7 mouse cellular contexts compared by ENCODE assay signal in the genomic region with DNA sequence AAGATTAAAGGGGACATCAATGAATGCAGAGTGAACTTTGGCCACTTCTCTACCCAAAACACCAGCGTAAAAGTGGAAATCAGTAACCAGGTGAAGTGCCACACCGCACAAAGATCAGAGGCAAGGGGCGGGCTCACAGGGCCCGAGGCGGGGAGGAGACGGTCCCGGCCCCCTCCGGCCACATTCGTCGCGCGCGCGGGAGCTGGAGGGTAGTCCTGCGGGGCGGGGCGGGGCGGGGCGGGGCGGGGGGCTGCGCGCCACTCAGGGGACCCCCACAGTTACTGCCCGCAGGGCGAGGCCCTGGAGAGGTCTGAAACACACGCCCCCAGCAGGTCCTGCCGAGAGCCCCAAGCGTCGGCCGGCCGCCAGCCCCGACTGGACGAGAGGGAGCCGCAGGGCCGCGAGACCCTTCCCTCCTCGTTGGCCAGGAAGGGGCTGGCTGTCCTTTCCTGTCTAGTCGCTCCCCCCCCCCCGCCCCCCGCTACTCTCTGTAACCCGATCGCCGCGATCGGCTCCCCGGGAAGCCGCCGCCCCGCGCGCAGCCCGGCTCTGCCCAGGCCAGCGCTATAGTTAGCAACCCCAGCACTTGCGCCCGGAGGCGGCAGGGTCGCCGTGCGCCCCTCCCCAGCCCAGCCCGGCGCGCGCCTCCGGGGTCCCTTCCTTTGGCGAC. TPM values are rescaled to one million over a fixed set of nuclear protein-coding genes. Genes with fewer than 3 reads are reported as not detected.
DNase-seq lines count a peak whose midpoint lies in the region; ATAC-seq lines count a peak whose summit lies in the region.

No protein-coding gene starts in this region.

- no peaks in the 10 kb centered on the region for H3K36me3 ChIP-seq in forebrain, embryonic 13.5 days (ENCODE audit: poor library complexity, severe bottlenecking)
- no peaks in the 10 kb centered on the region for H3K36me3 ChIP-seq in limb, embryonic 12.5 days
- no peaks in the 10 kb centered on the region for H3K36me3 ChIP-seq in midbrain, embryonic 12.5 days

- intact Hi-C loops in heart, postnatal 36 days (cut with DNase I): loop anchor here (2.0 kb wide), 4 partner anchors 39 to 439 kb away; no protein-coding TSS in a partner anchor

- WGBS in forebrain, embryonic 13.5 days: under 1% methylated on average over 42 of the region's 64 CpGs
- under 1% methylated on average over 36 of the region's 64 CpGs for WGBS in limb, embryonic 12.5 days
- WGBS in midbrain, embryonic 12.5 days: 1% methylated on average over 56 of the region's 64 CpGs

- peak; percentile 33 for DNase-seq in ES-CJ7 (ENCODE audit: low read depth, low spot score)
- peak; percentile 61 for DNase-seq in adrenal gland, adult 18-20 months (ENCODE audit: low spot score in 2 of 2)
- peak; percentile 62 to 70 for DNase-seq in heart, postnatal 36 days
- peak; percentile 5 to 18 for DNase-seq in thymus, postnatal 36 days

- peak overlapping the region; percentile 71 for H3K9ac ChIP-seq in forebrain, embryonic 13.5 days
- peak overlapping the region; percentile 91 for H3K9ac ChIP-seq in limb, embryonic 12.5 days (replicated peaks)
- H3K9ac ChIP-seq in midbrain, embryonic 12.5 days (replicated peaks): peak overlapping the region; percentile 60

- peak overlapping the region; percentile 74 for H3K27ac ChIP-seq in forebrain, embryonic 13.5 days
- peak overlapping the region; percentile 98 for H3K27ac ChIP-seq in limb, embryonic 12.5 days
- H3K27ac ChIP-seq in midbrain, embryonic 12.5 days (replicated peaks): peak overlapping the region; percentile 81

- H3K4me2 ChIP-seq in forebrain, embryonic 13.5 days: peak overlapping the region; percentile 86
- H3K4me2 ChIP-seq in limb, embryonic 12.5 days: peak overlapping the region; percentile 65
- peak overlapping the region; percentile 82 for H3K4me2 ChIP-seq in midbrain, embryonic 12.5 days (replicated peaks)

- peak; percentile 81 for ATAC-seq in forebrain, embryonic 13.5 days
- peak; percentile 89 for ATAC-seq in limb, embryonic 12.5 days (ENCODE audit: insufficient number of reproducible peaks, insufficient read depth, low FRiP score, low TSS enrichment, low read depth)
- peak; percentile 85 for ATAC-seq in midbrain, embryonic 12.5 days (ENCODE audit: low FRiP score, low read depth)

- H3K27me3 ChIP-seq in forebrain, embryonic 13.5 days: peaks cover 26% of the 10 kb centered on the region; the same call in 1 of the 2 replicates
- H3K27me3 ChIP-seq in limb, embryonic 12.5 days: no peaks in the 10 kb centered on the region
- peaks cover 20% of the 10 kb centered on the region for H3K27me3 ChIP-seq in midbrain, embryonic 12.5 days

- H3K9me3 ChIP-seq in forebrain, embryonic 13.5 days (replicated peaks): no peaks in the 10 kb centered on the region
- no peaks in the 10 kb centered on the region for H3K9me3 ChIP-seq in limb, embryonic 12.5 days
- no peaks in the 10 kb centered on the region for H3K9me3 ChIP-seq in midbrain, embryonic 12.5 days

- peaks cover 12% of the 10 kb centered on the region for H3K4me1 ChIP-seq in forebrain, embryonic 13.5 days
- H3K4me1 ChIP-seq in limb, embryonic 12.5 days (replicated peaks): peaks cover 27% of the 10 kb centered on the region
- H3K4me1 ChIP-seq in midbrain, embryonic 12.5 days: peaks cover 9% of the 10 kb centered on the region; the same call in 1 of the 2 replicates

- H3K4me3 ChIP-seq in forebrain, embryonic 13.5 days: peak overlapping the region; percentile 68
- peak overlapping the region; percentile 83 for H3K4me3 ChIP-seq in limb, embryonic 12.5 days (replicated peaks)
- peak overlapping the region; percentile 63 for H3K4me3 ChIP-seq in midbrain, embryonic 12.5 days

RNA-seq across cellular contexts. Expression of gene Rbms1, which starts 0.9 kb away (rescaled TPM):
- 10 to 100 TPM; 43.4 to 51.9 TPM for total RNA-seq in adrenal gland, adult 18-20 months (2021)
- polyA plus RNA-seq in forebrain, embryonic 13.5 days (2015; fragmentation: Nextera tagmentation; extraction: Ambion mirVana): 14.2 and 14.5 TPM in 2 replicates
- 10 to 100 TPM; 43.2 to 46.4 TPM for total RNA-seq in heart, postnatal 36 days (2021)
- 101 and 114 TPM in 2 replicates for polyA plus RNA-seq in limb, embryonic 12.5 days (2016; fragmentation: Nextera tagmentation; extraction: Ambion mirVana)
- polyA plus RNA-seq in midbrain, embryonic 12.5 days (2016; fragmentation: Nextera tagmentation; extraction: Ambion mirVana): 35.2 and 40.8 TPM in 2 replicates

Comparison
In these comparisons a context has a peak if more than half of its experiments do, and no peak if none do; other contexts are left out.
1. Peak in every context shown above with its lines: DNase-seq, ATAC-seq, H3K4me3 ChIP-seq and H3K27ac ChIP-seq.
2. DNase-seq: peak in every context shown above with its lines; median percentile 66 in heart, postnatal 36 days; 61 in adrenal gland, adult 18-20 months; 33 in ES-CJ7; 12 in thymus, postnatal 36 days.